Mouse (Mus musculus): ENCODE measurements around the gene Tmem132b. TPM values are rescaled to one million over a fixed set of nuclear protein-coding genes. Genes with fewer than 3 reads are reported as not detected.

Gene Tmem132b
- polyA plus RNA-seq, 1 experiment, result 0.01 TPM

DNA sequence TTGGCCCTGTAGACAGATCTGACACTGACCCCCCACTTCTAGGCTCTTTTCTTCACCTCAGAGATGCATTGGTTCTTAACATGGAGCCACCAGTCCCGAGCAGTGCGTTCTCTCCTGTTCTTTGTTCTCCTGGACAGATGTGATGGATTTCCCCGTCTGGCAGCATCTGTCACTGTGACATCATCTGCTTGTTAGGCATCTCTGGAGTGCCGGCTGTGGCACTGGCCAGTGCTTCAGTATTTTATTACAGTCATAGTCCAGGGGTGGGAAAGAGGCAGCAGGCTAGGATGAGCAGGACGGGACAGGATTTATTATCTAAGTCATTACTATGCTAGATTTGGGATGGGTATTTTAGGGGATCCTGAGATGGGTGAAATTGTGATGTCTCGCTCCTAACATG lies 31.9 kb downstream of the Tmem132b start:
- Histone ChIP-seq H3K27me3 (ENCODE audit: control insufficient read depth, insufficient read depth, insufficient read length) (no peaks in the 10 kb centered on the region), H3K4me3 (no peak overlapping the region), H3ac (ENCODE audit: control insufficient read depth, insufficient read length) (no peak overlapping the region), H3K36me3 (ENCODE audit: control insufficient read depth, insufficient read depth) (no peaks in the 10 kb centered on the region), H3K79me2 (ENCODE audit: control insufficient read depth, insufficient read depth) (no peaks in the 10 kb centered on the region), H3K4me2 (ENCODE audit: low read depth) (no peak overlapping the region)
- TF ChIP-seq SRF (IDR thresholded peaks at IDR 0.05; ENCODE audit: control insufficient read depth, insufficient read length, low read depth) (no peak), MYOD1 (IDR thresholded peaks at IDR 0.05; ENCODE audit: control insufficient read depth in 1 of 3, insufficient read length in 2 of 3, low read depth in 2 of 3) (no peak), E2F4 (IDR thresholded peaks at IDR 0.05; ENCODE audit: insufficient read depth) (no peak), REST (IDR thresholded peaks at IDR 0.05; ENCODE audit: insufficient read depth, insufficient read length) (no peak), POLR2AphosphoS2 (IDR thresholded peaks at IDR 0.05; ENCODE audit: insufficient read length, low read depth) (no peak), USF1 (IDR thresholded peaks at IDR 0.05; ENCODE audit: low read depth) (no peak), MAX (IDR thresholded peaks at IDR 0.05; ENCODE audit: low read depth) (no peak), CEBPB (IDR thresholded peaks at IDR 0.05; ENCODE audit: insufficient read depth, poor library complexity, severe bottlenecking) (no peak), TCF3 (IDR thresholded peaks at IDR 0.05; ENCODE audit: insufficient read length, low read depth) (no peak), MYOG (IDR thresholded peaks at IDR 0.05; ENCODE audit: control insufficient read depth in 1 of 3, insufficient read depth in 1 of 3, insufficient read length in 2 of 3, low read depth in 2 of 3) (no peak), POLR2A (IDR thresholded peaks at IDR 0.05; ENCODE audit: insufficient read length, low read depth) (no peak)

DNA sequence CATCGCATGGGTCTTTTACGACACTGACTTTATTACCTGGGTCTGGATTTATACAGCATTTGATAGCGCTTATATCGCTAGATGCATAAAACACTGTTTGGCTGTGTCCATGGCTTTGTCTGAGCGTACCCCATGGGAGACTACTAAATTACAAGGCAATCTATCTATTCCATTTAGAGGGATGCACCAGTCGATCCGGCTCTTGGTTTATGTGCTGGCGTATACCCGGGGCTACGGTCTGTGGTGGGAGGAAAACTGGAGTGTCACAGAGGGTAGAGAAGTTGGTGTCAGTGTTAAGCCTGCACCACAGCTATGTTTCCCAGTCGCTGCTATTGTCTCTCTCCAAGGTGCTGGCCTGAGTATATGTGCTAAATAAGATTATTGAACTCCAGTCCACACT lies 34.2 kb downstream of the Tmem132b start:
- no peaks in the 10 kb centered on the region for H3K36me3 ChIP-seq (ENCODE audit: control insufficient read depth, insufficient read depth)
- H3K27me3 ChIP-seq (ENCODE audit: control insufficient read depth, insufficient read depth, insufficient read length), result no peaks in the 10 kb centered on the region
- H3K4me2 ChIP-seq (ENCODE audit: low read depth), result no peak overlapping the region
- no peak overlapping the region for H3ac ChIP-seq (ENCODE audit: control insufficient read depth, insufficient read length)
- H3K4me3 ChIP-seq, result no peak overlapping the region
- H3K79me2 ChIP-seq (ENCODE audit: control insufficient read depth, insufficient read depth), result no peaks in the 10 kb centered on the region
- TF ChIP-seq TCF3 (IDR thresholded peaks at IDR 0.05; ENCODE audit: insufficient read length, low read depth) (no peak), POLR2AphosphoS2 (IDR thresholded peaks at IDR 0.05; ENCODE audit: insufficient read length, low read depth) (no peak), MYOD1 (IDR thresholded peaks at IDR 0.05; ENCODE audit: control insufficient read depth in 1 of 3, insufficient read length in 2 of 3, low read depth in 2 of 3) (no peak), REST (IDR thresholded peaks at IDR 0.05; ENCODE audit: insufficient read depth, insufficient read length) (no peak), CEBPB (IDR thresholded peaks at IDR 0.05; ENCODE audit: insufficient read depth, poor library complexity, severe bottlenecking) (no peak), SRF (IDR thresholded peaks at IDR 0.05; ENCODE audit: control insufficient read depth, insufficient read length, low read depth) (no peak), USF1 (IDR thresholded peaks at IDR 0.05; ENCODE audit: low read depth) (no peak), MYOG (IDR thresholded peaks at IDR 0.05; ENCODE audit: control insufficient read depth in 1 of 3, insufficient read depth in 1 of 3, insufficient read length in 2 of 3, low read depth in 2 of 3) (no peak), TCF12 (IDR thresholded peaks at IDR 0.05; ENCODE audit: insufficient read depth, poor library complexity, severe bottlenecking) (no peak), MAX (IDR thresholded peaks at IDR 0.05; ENCODE audit: low read depth) (no peak), POLR2A (IDR thresholded peaks at IDR 0.05; ENCODE audit: insufficient read length, low read depth) (no peak), E2F4 (IDR thresholded peaks at IDR 0.05; ENCODE audit: insufficient read depth) (no peak)

DNA sequence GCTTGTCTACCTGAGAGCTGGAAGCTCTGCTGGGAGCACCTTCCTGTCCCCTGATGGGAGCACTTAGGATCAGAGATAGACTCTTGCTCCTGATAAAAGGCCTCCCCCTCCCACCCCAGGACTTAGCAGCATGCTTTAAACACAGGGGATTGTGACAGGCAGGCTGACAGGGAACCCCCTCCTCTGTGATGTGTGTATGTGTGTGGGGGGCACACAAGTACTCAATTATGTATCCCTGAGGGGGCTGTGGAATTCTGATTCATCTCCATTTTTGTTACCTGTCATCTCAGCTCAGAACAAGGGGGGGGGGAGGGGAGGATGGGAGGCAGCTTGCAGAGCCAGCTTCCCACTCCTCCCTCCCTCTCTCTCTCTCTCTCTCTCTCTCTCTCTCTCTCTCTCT lies 36.9 kb downstream of the Tmem132b start:
- no peak overlapping the region for H3K4me3 ChIP-seq
- H3ac ChIP-seq (ENCODE audit: control insufficient read depth, insufficient read length), result no peak overlapping the region
- H3K27me3 ChIP-seq (ENCODE audit: control insufficient read depth, insufficient read depth, insufficient read length), result no peaks in the 10 kb centered on the region
- no peaks in the 10 kb centered on the region for H3K36me3 ChIP-seq (ENCODE audit: control insufficient read depth, insufficient read depth)
- no peak overlapping the region for H3K4me2 ChIP-seq (ENCODE audit: low read depth)
- no peaks in the 10 kb centered on the region for H3K79me2 ChIP-seq (ENCODE audit: control insufficient read depth, insufficient read depth)
- no peak for TF ChIP-seq REST (IDR thresholded peaks at IDR 0.05; ENCODE audit: insufficient read depth, insufficient read length)
- no peak for TF ChIP-seq TCF3 (IDR thresholded peaks at IDR 0.05; ENCODE audit: insufficient read length, low read depth)
- TF ChIP-seq CEBPB (IDR thresholded peaks at IDR 0.05; ENCODE audit: insufficient read depth, poor library complexity, severe bottlenecking), result no peak
- TF ChIP-seq POLR2AphosphoS2 (IDR thresholded peaks at IDR 0.05; ENCODE audit: insufficient read length, low read depth), result no peak
- TF ChIP-seq SRF (IDR thresholded peaks at IDR 0.05; ENCODE audit: control insufficient read depth, insufficient read length, low read depth), result no peak
- no peak for TF ChIP-seq MYOG (IDR thresholded peaks at IDR 0.05; ENCODE audit: control insufficient read depth in 1 of 3, insufficient read depth in 1 of 3, insufficient read length in 2 of 3, low read depth in 2 of 3)
- TF ChIP-seq MAX (IDR thresholded peaks at IDR 0.05; ENCODE audit: low read depth), result no peak
- TF ChIP-seq USF1 (IDR thresholded peaks at IDR 0.05; ENCODE audit: low read depth), result no peak
- no peak for TF ChIP-seq TCF12 (IDR thresholded peaks at IDR 0.05; ENCODE audit: insufficient read depth, poor library complexity, severe bottlenecking)
- no peak for TF ChIP-seq POLR2A (IDR thresholded peaks at IDR 0.05; ENCODE audit: insufficient read length, low read depth)
- no peak for TF ChIP-seq MYOD1 (IDR thresholded peaks at IDR 0.05; ENCODE audit: control insufficient read depth in 1 of 3, insufficient read length in 2 of 3, low read depth in 2 of 3)
- TF ChIP-seq E2F4 (IDR thresholded peaks at IDR 0.05; ENCODE audit: insufficient read depth), result no peak

DNA sequence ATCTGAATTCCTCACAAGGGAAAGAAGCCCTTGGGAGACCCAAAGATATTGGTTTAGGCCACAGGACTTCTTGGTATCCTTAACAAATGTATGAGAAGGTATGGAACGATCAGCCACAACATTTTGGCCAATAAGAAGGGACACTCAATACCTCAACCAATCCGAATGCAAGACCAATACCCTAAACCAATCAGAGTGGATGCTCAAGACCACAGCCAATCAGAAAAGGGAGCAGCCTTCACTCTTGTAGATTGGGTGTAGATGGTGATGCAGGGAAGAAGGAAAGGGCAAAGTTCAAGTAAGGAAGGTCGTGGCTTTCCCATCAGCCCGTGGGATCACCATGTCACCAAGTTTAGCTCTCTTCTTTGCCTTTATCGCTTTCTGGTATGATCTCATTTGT lies 40.4 kb downstream of the Tmem132b start:
- Histone ChIP-seq H3K79me2 (ENCODE audit: control insufficient read depth, insufficient read depth) (no peaks in the 10 kb centered on the region), H3K36me3 (ENCODE audit: control insufficient read depth, insufficient read depth) (no peaks in the 10 kb centered on the region), H3K4me2 (ENCODE audit: low read depth) (no peak overlapping the region), H3K27me3 (ENCODE audit: control insufficient read depth, insufficient read depth, insufficient read length) (no peaks in the 10 kb centered on the region), H3K4me3 (no peak overlapping the region), H3ac (ENCODE audit: control insufficient read depth, insufficient read length) (no peak overlapping the region)
- TF ChIP-seq CEBPB (IDR thresholded peaks at IDR 0.05; ENCODE audit: insufficient read depth, poor library complexity, severe bottlenecking) (no peak), MYOG (IDR thresholded peaks at IDR 0.05; ENCODE audit: control insufficient read depth in 1 of 3, insufficient read depth in 1 of 3, insufficient read length in 2 of 3, low read depth in 2 of 3) (no peak), TCF3 (IDR thresholded peaks at IDR 0.05; ENCODE audit: insufficient read length, low read depth) (no peak), SRF (IDR thresholded peaks at IDR 0.05; ENCODE audit: control insufficient read depth, insufficient read length, low read depth) (no peak), REST (IDR thresholded peaks at IDR 0.05; ENCODE audit: insufficient read depth, insufficient read length) (no peak), E2F4 (IDR thresholded peaks at IDR 0.05; ENCODE audit: insufficient read depth) (no peak), MYOD1 (IDR thresholded peaks at IDR 0.05; ENCODE audit: control insufficient read depth in 1 of 3, insufficient read length in 2 of 3, low read depth in 2 of 3) (no peak), TCF12 (IDR thresholded peaks at IDR 0.05; ENCODE audit: insufficient read depth, poor library complexity, severe bottlenecking) (no peak), MAX (IDR thresholded peaks at IDR 0.05; ENCODE audit: low read depth) (no peak), USF1 (IDR thresholded peaks at IDR 0.05; ENCODE audit: low read depth) (no peak)
